Mouse (Mus musculus) lung, adult 2 months (tissue): Measurements from ENCODE around the gene Ninl.

ENCODE experiments used
- CTCF ChIP-seq: fragments of 200-500 bp; IDR thresholded peaks from 2 replicates; pipeline ENCODE4 v1.5.1; 2011; ENCODE audit warnings: mild to moderate bottlenecking, low read length, control low read depth; ENCODE audit not compliant: insufficient read depth
- POLR2A ChIP-seq: fragments of 200-500 bp; IDR thresholded peaks from 2 replicates; pipeline ENCODE4 v1.6.1; 2011; ENCODE audit warnings: low read depth, mild to moderate bottlenecking, control low read depth, low read length, borderline replicate concordance; ENCODE audit errors: extremely low read depth

DNA sequence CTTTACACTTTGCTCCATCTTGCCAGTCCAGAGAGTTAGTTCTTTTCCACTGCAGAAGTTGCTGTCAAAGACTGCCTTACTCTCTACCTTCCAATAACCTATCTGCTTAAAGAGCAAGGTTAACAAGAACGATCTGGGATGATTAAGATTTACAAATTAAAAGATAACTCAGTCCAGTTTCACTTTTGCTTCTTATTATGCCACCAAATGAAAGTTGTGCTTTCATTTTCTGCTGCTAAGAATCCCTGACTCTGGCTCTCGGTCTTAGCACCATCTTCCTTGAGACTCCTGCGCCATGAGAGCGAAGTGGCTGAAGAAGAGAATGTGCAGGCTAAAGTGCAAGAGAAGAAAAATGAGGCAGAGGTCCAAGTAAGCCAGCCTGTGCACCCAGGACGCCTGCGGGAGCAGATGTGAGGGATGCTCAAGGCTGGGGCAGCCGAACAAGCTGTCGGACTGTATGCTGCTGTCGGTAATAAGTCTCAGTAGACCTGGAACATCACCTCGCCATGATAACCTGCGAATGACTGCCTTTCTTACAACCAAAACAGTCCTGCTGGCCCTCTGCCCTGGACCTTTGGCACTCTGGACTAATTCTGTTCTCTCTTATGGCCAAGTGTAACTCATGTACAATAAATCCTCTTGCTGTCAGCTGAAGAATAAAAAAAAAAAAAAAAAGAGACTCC, 112.0 kb downstream of the Ninl start:
- no peak for TF ChIP-seq CTCF
- TF ChIP-seq POLR2A, result no peak
